Mouse (Mus musculus) left cerebral cortex, adult 18-20 months (tissue): ENCODE measurements around the gene Ttyh2. TPM values are rescaled to one million over a fixed set of nuclear protein-coding genes. Genes with fewer than 3 reads are reported as not detected.

Experiments
- DNase-seq, 2 experiments: peaks; one replicate each; pipeline ENCODE4 v3.0.0; 2021 to 2022; ENCODE audit warnings: low spot score in 2 of 2, mixed read lengths in 1 of 2
- total RNA-seq, 2 experiments: library from RNA; stranded (reverse); gene quantifications; 2 replicates each; pipeline ENCODE4 v1.2.3; 2021

The Ttyh2 gene
- total RNA-seq, 2 experiments from 2014 or later: 17.8 to 21.5 TPM

DNA sequence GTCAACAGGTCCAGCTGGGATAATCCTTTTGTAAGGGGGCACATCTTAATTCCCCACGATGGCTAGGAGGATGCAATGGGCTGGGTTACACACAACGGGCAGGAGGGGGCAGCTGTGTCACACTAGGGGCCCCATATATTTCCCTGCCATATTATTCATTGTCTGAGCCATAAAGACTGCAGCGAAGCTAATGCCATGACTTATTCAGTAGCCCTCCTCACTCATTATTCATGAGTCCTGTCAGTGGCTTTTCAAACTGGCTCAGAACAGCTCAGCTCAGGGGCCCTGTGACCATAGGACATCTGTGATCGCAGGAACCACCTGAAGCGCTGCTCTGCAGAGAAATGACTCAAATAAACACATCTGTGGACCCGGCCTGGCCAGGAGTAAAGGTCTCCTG is 66.2 kb downstream of the Ttyh2 start:
- DNase-seq: no peak

- peak; percentile 91 to 98 for DNase-seq
Observed at GRCm38 (mm10) chr11:114745134-114745533, 69.9 kb downstream of the Ttyh2 start.

DNA sequence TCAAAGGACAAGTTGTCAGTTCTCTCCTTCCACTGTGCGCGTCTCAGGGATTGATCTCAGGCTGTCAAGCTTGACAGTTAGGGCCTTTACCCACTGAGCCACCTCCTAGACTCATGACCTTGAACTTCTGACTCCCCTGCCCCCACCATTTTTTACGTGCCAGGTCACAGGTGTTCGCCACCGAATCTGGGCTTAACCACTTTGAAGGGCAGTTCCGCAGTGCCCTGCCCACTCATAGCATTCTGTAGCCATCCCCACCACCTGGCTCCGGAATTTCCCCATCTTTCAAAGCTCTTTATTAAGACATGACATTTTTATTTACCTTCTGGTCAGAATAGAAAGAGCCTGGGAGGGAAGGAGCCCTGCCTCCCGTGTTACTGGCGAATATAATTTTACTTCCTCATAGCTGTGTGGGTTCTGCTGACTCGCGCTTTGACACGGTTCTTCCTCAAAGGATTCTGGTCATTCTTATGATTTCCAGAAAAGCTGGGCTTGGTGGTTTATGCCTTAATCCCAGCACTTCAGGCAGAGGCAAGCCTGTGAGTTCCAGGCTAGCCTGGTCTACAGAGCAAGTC is 72.4 kb downstream of the Ttyh2 start:
- DNase-seq: no peak

- DNase-seq: peak in 1 of 2 experiments; percentile 15
Observed at GRCm38 (mm10) chr11:114764820-114765818, 89.9 kb downstream of the Ttyh2 start, which contains the start of gene Kif19a. Kif19a (plus strand) TSS chr11:114765388.

DNA sequence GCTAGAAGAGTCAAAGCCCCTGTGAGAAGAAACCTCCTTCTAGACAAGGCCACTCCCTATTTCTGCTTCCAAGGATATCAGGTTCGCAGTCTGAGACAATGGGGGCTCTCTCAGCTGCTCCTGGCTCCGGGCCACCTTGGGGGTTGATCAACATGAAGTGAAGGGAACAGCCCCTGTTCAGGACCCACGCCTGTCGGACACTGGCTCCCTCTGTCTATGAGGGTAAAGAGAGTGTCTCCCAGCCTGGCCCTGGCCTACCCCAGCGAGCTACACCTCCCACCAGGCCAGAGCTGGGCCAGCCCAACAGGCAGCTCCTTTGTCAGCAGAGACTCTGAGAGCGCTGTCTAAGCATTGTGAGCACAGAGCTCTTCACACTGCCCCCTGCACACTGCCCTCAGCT is 94.7 kb downstream of the Ttyh2 start:
- DNase-seq: no peak

Other genes with a start within 250 kb of the Ttyh2 start
- gene Rpl38, start 6.9 kb upstream of the Ttyh2 start, total RNA-seq: 1,000 to 10,000 TPM in 1 of 2 experiments, 100 to 1,000 TPM in 1; 952 to 1,003 TPM
- 1 to 10 TPM; 1.2 to 1.4 TPM for gene Dnaic2, start 52.0 kb downstream of the Ttyh2 start, total RNA-seq
- 1 to 10 TPM; 1.7 to 2.6 TPM for gene Kif19a, start 90.0 kb downstream of the Ttyh2 start, total RNA-seq
- gene Btbd17, start 120.5 kb downstream of the Ttyh2 start, total RNA-seq: 10 to 100 TPM; 26.3 to 31.6 TPM
- not detected for gene Gpr142, start 123.5 kb downstream of the Ttyh2 start, total RNA-seq
- 1 to 10 TPM; 4.3 to 6.5 TPM for gene Gprc5c, start 175.7 kb downstream of the Ttyh2 start, total RNA-seq
- under 1 TPM; 0.65 to 0.80 TPM for gene Cd300a, start 214.6 kb downstream of the Ttyh2 start, total RNA-seq